Comparison of ENCODE assay signal across 33 mouse cellular contexts in genomic region chr1:161451683-161452245, GRCm38 (mm10). TPM values are rescaled to one million over a fixed set of nuclear protein-coding genes. Genes with fewer than 3 reads are reported as not detected.
A peak's percentile ranks its signal among the peaks of the same experiment; 100 is the strongest.
DNase-seq lines count a peak whose midpoint lies in the region; TF ChIP-seq lines count a peak whose summit lies in the region.
"Had no signal": no experiment of that assay in that cellular context is flagged by ENCODE, and none has a peak within 500 bp of the region (broad histone marks: within the 10 kb centered on the region; RNA-seq: fewer than 3 reads in every experiment).

No protein-coding gene starts in this region.

- peak; percentile 15 to 35 for DNase-seq in lung, adult 18-20 months
- no peak for DNase-seq in lung, adult 2 months
- peak; percentile 63 for DNase-seq in Muller cell, postnatal 12 days (ENCODE audit: inconsistent ontology term)
- DNase-seq in fibroblast of lung, adult 2 months (ENCODE audit: low read depth) = peak; percentile 26
- peak; percentile 17 for DNase-seq in yolk sac, embryonic 10.5 days (ENCODE audit: low spot score)
- no peak for DNase-seq in thymus, adult 2 months
- no peak for DNase-seq in heart, adult 2 months
- DNase-seq: adrenal gland, adult 2 months; cerebellum, adult 11 months; cerebellum, postnatal 10 days; heart, postnatal 14 days; layer of hippocampus, adult 9-11 months had no signal

- TF ChIP-seq POLR2A in lung, adult 2 months (IDR thresholded peaks at IDR 0.05; ENCODE audit: borderline replicate concordance, extremely low read depth, low read depth, low read length) = no peak
- no peak for TF ChIP-seq POLR2A in thymus, adult 2 months (IDR thresholded peaks at IDR 0.05; ENCODE audit: control insufficient read depth, extremely low read depth, insufficient read depth, low read length, poor library complexity)
- TF ChIP-seq POLR2A in heart, adult 2 months (IDR thresholded peaks at IDR 0.05; ENCODE audit: insufficient read depth, low read depth, low read length) = no peak

- no peaks in the 10 kb centered on the region for H3K4me1 ChIP-seq in lung, adult 2 months (ENCODE audit: control insufficient read depth, insufficient read depth, low read length)
- H3K4me1 ChIP-seq in thymus, adult 2 months (replicated peaks; ENCODE audit: control insufficient read depth, insufficient read depth, low read length) = no peaks in the 10 kb centered on the region
- H3K4me1 ChIP-seq in heart, adult 2 months (ENCODE audit: control insufficient read depth, insufficient read depth, low read length) = no peaks in the 10 kb centered on the region
- H3K4me1 ChIP-seq: embryonic facial prominence, embryonic 12.5 days; forebrain, embryonic 13.5 days; hindbrain, embryonic 12.5 days; limb, embryonic 13.5 days; liver, embryonic 12.5 days had no signal

- H3K36me3 ChIP-seq in thymus, adult 2 months (ENCODE audit: control insufficient read depth, insufficient read depth, low read length) = no peaks in the 10 kb centered on the region
- H3K36me3 ChIP-seq in heart, adult 2 months (ENCODE audit: control insufficient read depth, insufficient read depth, low read length) = no peaks in the 10 kb centered on the region
- H3K36me3 ChIP-seq: embryonic facial prominence, embryonic 12.5 days; heart, embryonic 13.5 days; hindbrain, embryonic 12.5 days; limb, embryonic 13.5 days; liver, embryonic 12.5 days had no signal

- no peak overlapping the region for H3K4me3 ChIP-seq in lung, adult 2 months (replicated peaks; ENCODE audit: extremely low read depth, low read depth, low read length)
- H3K4me3 ChIP-seq in thymus, adult 2 months (ENCODE audit: control insufficient read depth, insufficient read depth, low read length) = no peak overlapping the region
- no peak overlapping the region for H3K4me3 ChIP-seq in heart, adult 2 months
- H3K4me3 ChIP-seq: embryonic facial prominence, embryonic 12.5 days; erythroblast, embryonic 14.5 days; forebrain, embryonic 13.5 days; heart, embryonic 13.5 days; hindbrain, embryonic 12.5 days; limb, embryonic 13.5 days; liver, embryonic 12.5 days had no signal

- no peaks in the 10 kb centered on the region for H3K79me2 ChIP-seq in heart, adult 2 months (replicated peaks; ENCODE audit: control insufficient read depth, insufficient read depth, low read length)

- no peaks in the 10 kb centered on the region for H3K27me3 ChIP-seq in thymus, adult 2 months (ENCODE audit: control insufficient read depth, insufficient read depth, low read length)
- H3K27me3 ChIP-seq in heart, adult 2 months (ENCODE audit: control insufficient read depth, insufficient read depth, low read length) = no peaks in the 10 kb centered on the region
- H3K27me3 ChIP-seq: embryonic facial prominence, embryonic 12.5 days; forebrain, embryonic 13.5 days; heart, embryonic 13.5 days; hindbrain, embryonic 12.5 days; limb, embryonic 13.5 days; liver, embryonic 12.5 days had no signal

- intact Hi-C loops in heart, adult 2 months (cut with DNase I) = no loop called here

- TF ChIP-seq EP300 in heart, adult 2 months (IDR thresholded peaks at IDR 0.05; ENCODE audit: insufficient read depth, low read depth, low read length) = no peak

- 20% methylated on average over 3 of the region's 3 CpGs for WGBS in lung, adult 2 months
- WGBS in thymus, adult 2 months = 72% methylated on average over 3 of the region's 3 CpGs
- WGBS in heart, adult 2 months = 29% methylated on average over 3 of the region's 3 CpGs

- no peak overlapping the region for H3K27ac ChIP-seq in thymus, adult 2 months (ENCODE audit: control insufficient read depth, insufficient read depth, low read length)
- H3K27ac ChIP-seq in heart, adult 2 months = no peak overlapping the region
- H3K27ac ChIP-seq: embryonic facial prominence, embryonic 12.5 days; forebrain, embryonic 13.5 days; heart, embryonic 13.5 days; hindbrain, embryonic 12.5 days; limb, embryonic 13.5 days; liver, embryonic 12.5 days; macrophage had no signal

- no peak for TF ChIP-seq CTCF in lung, adult 2 months (IDR thresholded peaks at IDR 0.05; ENCODE audit: insufficient read depth, low read length)
- TF ChIP-seq CTCF in thymus, adult 2 months (IDR thresholded peaks at IDR 0.05; ENCODE audit: borderline replicate concordance, control insufficient read depth, extremely low read depth, insufficient read depth, low read length, poor library complexity) = no peak
- no peak for TF ChIP-seq CTCF in heart, adult 2 months (IDR thresholded peaks at IDR 0.05)

- no peak overlapping the region for H3K9ac ChIP-seq in heart, adult 2 months (ENCODE audit: low read depth, low read length)
- H3K9ac ChIP-seq: embryonic facial prominence, embryonic 12.5 days; forebrain, embryonic 13.5 days; heart, embryonic 13.5 days; hindbrain, embryonic 12.5 days; limb, embryonic 13.5 days; liver, embryonic 12.5 days had no signal

RNA-seq across cellular contexts. Expression of gene Tnfsf18, which starts 42.7 kb away (rescaled TPM):
- not detected in 2 replicates for polyA plus RNA-seq in lung, adult 2 months (2012; rRNA removed)
- 0.09 TPM in 2 replicates for polyA plus RNA-seq in thymus, adult 2 months (2012; rRNA removed)
- under 1 TPM; 0.10 to 0.18 TPM for total RNA-seq in heart, adult 2 months (2021)
- not detected in 2 replicates for polyA plus RNA-seq in heart, adult 2 months (2012; rRNA removed)
- total RNA-seq: adrenal gland, adult 2 months; adrenal gland, postnatal 4 days; granulocyte monocyte progenitor cell, adult 5-6 weeks; left cerebral cortex, adult 18-20 months; left cerebral cortex, postnatal 25 days; midbrain, postnatal 0 days had no signal
- polyA plus RNA-seq: adrenal gland, adult 2 months; cortical plate, adult 2 months; embryonic facial prominence, embryonic 12.5 days; erythroblast, embryonic 14.5 days; hindbrain, embryonic 12.5 days; intestine, postnatal 0 days; kidney, embryonic 16.5 days; large intestine, adult 2 months; limb, embryonic 13.5 days; liver, embryonic 12.5 days; midbrain, postnatal 0 days; neural tube, embryonic 14.5 days had no signal

RNA-seq across cellular contexts. Expression of gene Tnfsf4, which starts 56.6 kb away (rescaled TPM):
- polyA plus RNA-seq in lung, adult 2 months (2012; rRNA removed) = not detected in 2 replicates
- polyA plus RNA-seq in thymus, adult 2 months (2012; rRNA removed) = 0.07 and 0.20 TPM in 2 replicates
- total RNA-seq in heart, adult 2 months (2021) = not detected
- not detected in 2 replicates for polyA plus RNA-seq in heart, adult 2 months (2012; rRNA removed)
- total RNA-seq: adrenal gland, adult 2 months; adrenal gland, postnatal 4 days; gastrocnemius, adult 8-10 months; granulocyte monocyte progenitor cell, adult 5-6 weeks; heart, postnatal 14 days; left cerebral cortex, adult 18-20 months; left cerebral cortex, postnatal 25 days; midbrain, postnatal 0 days had no signal
- polyA plus RNA-seq: adrenal gland, adult 2 months; C2C12; cortical plate, adult 2 months; embryonic facial prominence, embryonic 12.5 days; erythroblast, embryonic 14.5 days; forebrain, embryonic 13.5 days; heart, embryonic 13.5 days; hindbrain, embryonic 12.5 days; intestine, postnatal 0 days; kidney, embryonic 16.5 days; large intestine, adult 2 months; limb, embryonic 13.5 days; liver, embryonic 12.5 days; midbrain, postnatal 0 days; neural tube, embryonic 14.5 days; urinary bladder, adult 2 months had no signal

Comparison
In these comparisons a context has a peak if more than half of its experiments do, and no peak if none do; other contexts are left out.
1. DNase-seq: peak in lung, adult 18-20 months (2 of 2), Muller cell, postnatal 12 days (single experiment), fibroblast of lung, adult 2 months (single experiment) and yolk sac, embryonic 10.5 days (single experiment); none in lung, adult 2 months (single experiment), thymus, adult 2 months (single experiment) and heart, adult 2 months (0 of 2).